Mouse (Mus musculus) limb, embryonic 14.5 days (tissue): ENCODE measurements around the gene Pqlc3. TPM values are rescaled to one million over a fixed set of nuclear protein-coding genes. Genes with fewer than 3 reads are reported as not detected.
A peak's percentile ranks its signal among the peaks of the same experiment; 100 is the strongest.

Experiments
- ATAC-seq: fragments of 200-750 bp; cut with Nextera tagmentation; 2 replicates; pipeline ENCODE4 v1.8.0; 2017; ENCODE audit warnings: low read depth, moderate number of reproducible peaks, moderate TSS enrichment; ENCODE audit not compliant: low FRiP score
- DNase-seq: peaks from one replicate; pipeline ENCODE4 v3.0.0-alpha.2; 2015; ENCODE audit warnings: low spot score
- H3K27ac ChIP-seq: fragments of 300-500 bp; sonication (generic); replicated peaks from 2 replicates; pipeline ENCODE4 v1.5.1; 2014; ENCODE audit warnings: low read depth, mild to moderate bottlenecking, low read length, moderate library complexity, mixed read lengths
- H3K27me3 ChIP-seq: fragments of 300-500 bp; sonication (generic); 2 replicates; pipeline ENCODE4 v1.6.1; 2014; ENCODE audit warnings: low read length, mixed read lengths; ENCODE audit not compliant: control insufficient read depth, insufficient read depth
- H3K36me3 ChIP-seq: fragments of 300-500 bp; sonication (generic); 2 replicates; pipeline ENCODE4 v1.6.1; 2014; ENCODE audit warnings: mild to moderate bottlenecking, low read length, moderate library complexity, mixed read lengths; ENCODE audit not compliant: control insufficient read depth, insufficient read depth
- H3K4me1 ChIP-seq: fragments of 300-500 bp; sonication (generic); 2 replicates; pipeline ENCODE4 v1.6.1; 2014; ENCODE audit warnings: antibody characterized with exemption, low read length, mixed read lengths; ENCODE audit not compliant: control insufficient read depth, insufficient read depth
- H3K4me2 ChIP-seq: fragments of 300-500 bp; sonication (generic); replicated peaks from 2 replicates; pipeline ENCODE4 v1.6.1; 2014; ENCODE audit warnings: low read depth, mild to moderate bottlenecking, low read length, moderate library complexity; ENCODE audit not compliant: severe bottlenecking
- H3K4me3 ChIP-seq: fragments of 300-500 bp; sonication (generic); replicated peaks from 2 replicates; pipeline ENCODE4 v1.5.1; 2014; ENCODE audit warnings: low read length
- H3K9ac ChIP-seq: fragments of 300-500 bp; sonication (generic); 2 replicates; pipeline ENCODE4 v1.6.1; 2014; ENCODE audit warnings: mild to moderate bottlenecking, low read depth, low read length, moderate library complexity; ENCODE audit not compliant: severe bottlenecking
- H3K9me3 ChIP-seq: fragments of 300-500 bp; sonication (generic); 2 replicates; pipeline ENCODE4 v1.6.1; 2016; ENCODE audit warnings: low read length; ENCODE audit not compliant: control insufficient read depth
- POLR2A ChIP-seq: fragments of 200-500 bp; IDR thresholded peaks from 2 replicates; pipeline ENCODE4 v1.8.0; 2012; ENCODE audit warnings: inconsistent platforms, mild to moderate bottlenecking, moderate library complexity, borderline replicate concordance; ENCODE audit not compliant: insufficient read depth, insufficient read length; ENCODE audit errors: extremely low read depth
- WGBS: fragments of 180-500 bp; shearing (Covaris S2); extraction: QIAGEN DNeasy Blood & Tissue Kit; methylation state at CpG from one replicate; pipeline ENCODE4 v1.1.7; 2014; 5-methylcytosine and 5-hydroxymethylcytosine counted together
- polyA plus RNA-seq, 2 experiments: library from polyadenylated mRNA; depleted of rRNA in 1 of 2; stranded (reverse) in 1 of 2; unstranded in 1 of 2; fragments of >200 nt; fragmentation: Nextera tagmentation in 1 of 2; extraction: Ambion mirVana in 1 of 2; gene quantifications; 2 replicates each; pipeline versions ENCODE4 v1.2.1 to v1.2.3; 2012 to 2014

Gene Pqlc3
- polyA plus RNA-seq, 2 experiments = 8.4 to 12.8 TPM

DNA sequence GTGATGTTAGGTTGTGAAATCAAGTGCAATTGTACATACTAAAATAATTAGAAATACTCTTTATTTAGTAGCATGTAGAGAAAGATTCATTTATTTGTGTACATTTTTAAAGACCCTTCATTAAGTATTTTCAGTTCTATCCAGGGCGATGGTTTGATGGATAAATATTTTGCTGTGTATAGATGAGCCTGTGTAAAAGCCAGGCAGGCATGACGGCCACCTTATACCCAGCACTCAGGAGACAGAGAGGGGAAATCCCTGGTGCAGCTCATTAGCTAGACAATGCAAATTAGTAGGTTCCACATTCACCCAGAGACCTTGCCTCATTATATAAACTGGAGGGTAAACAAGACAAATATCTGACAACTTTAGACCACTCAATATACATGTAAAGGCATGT, 36.9 kb downstream of the Pqlc3 start:
- Histone ChIP-seq H3K27ac (no peak overlapping the region), H3K9ac (no peak overlapping the region), H3K4me3 (no peak overlapping the region), H3K27me3 (no peaks in the 10 kb centered on the region), H3K4me1 (no peaks in the 10 kb centered on the region), H3K9me3 (no peaks in the 10 kb centered on the region), H3K4me2 (no peak overlapping the region), H3K36me3 (peaks cover 72% of the 10 kb centered on the region)
- WGBS = 74% methylated on average over 2 of the region's 2 CpGs
- TF ChIP-seq POLR2A = no peak
- DNase-seq (no peak), ATAC-seq (no peak)

GRCm38 (mm10) chr12:16958851-16959250, 41.4 kb downstream of the Pqlc3 start:
- no peak for TF ChIP-seq POLR2A
- no peak overlapping the region for H3K27ac ChIP-seq
- no peak for ATAC-seq
- peak; percentile 27 for DNase-seq
- H3K36me3 ChIP-seq = peaks cover 63% of the 10 kb centered on the region
- WGBS = 55% methylated on average over 1 of the region's 1 CpGs
- no peaks in the 10 kb centered on the region for H3K4me1 ChIP-seq
- H3K4me2 ChIP-seq = no peak overlapping the region
- H3K9ac ChIP-seq = no peak overlapping the region
- no peaks in the 10 kb centered on the region for H3K9me3 ChIP-seq
- no peaks in the 10 kb centered on the region for H3K27me3 ChIP-seq
- H3K4me3 ChIP-seq = no peak overlapping the region

GRCm38 (mm10) chr12:16948239-16948638, 52.0 kb downstream of the Pqlc3 start:
- H3K4me3 ChIP-seq = no peak overlapping the region
- WGBS = 90% methylated on average over 6 of the region's 6 CpGs
- H3K9me3 ChIP-seq = no peaks in the 10 kb centered on the region
- no peak for TF ChIP-seq POLR2A
- no peak overlapping the region for H3K4me2 ChIP-seq
- ATAC-seq (no peak), DNase-seq (no peak)
- no peak overlapping the region for H3K27ac ChIP-seq
- no peak overlapping the region for H3K9ac ChIP-seq
- H3K27me3 ChIP-seq = no peaks in the 10 kb centered on the region
- H3K4me1 ChIP-seq = no peaks in the 10 kb centered on the region
- peaks cover 14% of the 10 kb centered on the region for H3K36me3 ChIP-seq

DNA sequence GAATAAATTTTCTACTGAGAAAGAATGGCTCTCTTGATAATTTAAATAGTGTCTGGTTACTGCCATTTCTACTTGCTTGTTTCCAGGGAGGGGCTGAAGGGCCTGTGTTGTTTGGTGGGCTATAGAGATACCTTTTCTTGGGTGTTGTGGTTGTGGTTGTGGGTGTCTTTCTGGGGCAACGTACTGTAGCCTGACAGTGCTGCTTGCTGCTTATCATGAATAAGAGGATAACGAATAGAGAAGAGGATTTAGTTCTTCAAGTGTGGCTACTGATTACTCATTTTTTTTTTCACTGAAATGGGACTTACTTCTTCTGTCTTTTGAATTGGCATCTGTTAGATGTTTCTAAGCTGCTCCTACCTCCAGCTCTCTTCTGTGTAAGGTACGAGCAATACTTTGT, 58.2 kb downstream of the Pqlc3 start:
- Histone ChIP-seq H3K27me3 (no peaks in the 10 kb centered on the region), H3K4me3 (no peak overlapping the region), H3K4me1 (no peaks in the 10 kb centered on the region), H3K27ac (no peak overlapping the region), H3K9ac (no peak overlapping the region), H3K36me3 (peaks cover 19% of the 10 kb centered on the region), H3K4me2 (no peak overlapping the region), H3K9me3 (no peaks in the 10 kb centered on the region)
- WGBS = 84% methylated on average over 3 of the region's 3 CpGs
- ATAC-seq = no peak
- DNase-seq = no peak
- no peak for TF ChIP-seq POLR2A

Other genes with a start within 250 kb of the Pqlc3 start
- 3.2 and 3.9 TPM in 2 replicates for gene Greb1, start 199.5 kb downstream of the Pqlc3 start, polyA plus RNA-seq (2012; rRNA removed)
- gene Greb1, start 199.5 kb downstream of the Pqlc3 start, polyA plus RNA-seq (2014; fragmentation: Nextera tagmentation; extraction: Ambion mirVana) = 1.1 TPM in 2 replicates
- 54.5 and 56.5 TPM in 2 replicates for gene E2f6, start 189.4 kb downstream of the Pqlc3 start, polyA plus RNA-seq (2012; rRNA removed)
- 47.3 and 54.0 TPM in 2 replicates for gene E2f6, start 189.4 kb downstream of the Pqlc3 start, polyA plus RNA-seq (2014; fragmentation: Nextera tagmentation; extraction: Ambion mirVana)
- gene Rock2, start 105.5 kb downstream of the Pqlc3 start, polyA plus RNA-seq (2012; rRNA removed) = 14.8 and 18.3 TPM in 2 replicates
- gene Rock2, start 105.5 kb downstream of the Pqlc3 start, polyA plus RNA-seq (2014; fragmentation: Nextera tagmentation; extraction: Ambion mirVana) = 18.2 and 19.1 TPM in 2 replicates
- gene 2410004P03Rik, start 11.3 kb upstream of the Pqlc3 start, polyA plus RNA-seq (2012; rRNA removed) = 0.21 and 0.45 TPM in 2 replicates
- 0.50 and 0.80 TPM in 2 replicates for gene 2410004P03Rik, start 11.3 kb upstream of the Pqlc3 start, polyA plus RNA-seq (2014; fragmentation: Nextera tagmentation; extraction: Ambion mirVana)
- 0.91 and 0.97 TPM in 2 replicates for gene Kcnf1, start 176.5 kb upstream of the Pqlc3 start, polyA plus RNA-seq (2012; rRNA removed)
- 0.90 and 0.92 TPM in 2 replicates for gene Kcnf1, start 176.5 kb upstream of the Pqlc3 start, polyA plus RNA-seq (2014; fragmentation: Nextera tagmentation; extraction: Ambion mirVana)